Mouse (Mus musculus): ENCODE data around the gene Tmed10. TPM values are rescaled to one million over a fixed set of nuclear protein-coding genes. Genes with fewer than 3 reads are reported as not detected.
A peak's percentile ranks its signal among the peaks of the same experiment; 100 is the strongest.

Tmed10 gene
- polyA plus RNA-seq, 1 experiment from 2014 or later: 328 TPM

GRCm38 (mm10) chr12:85298127-85298834 is 76.4 kb downstream of the Tmed10 start:
- no peak overlapping the region for H3K9ac ChIP-seq (ENCODE audit: low read depth, low read length)
- 31% methylated on average over 11 of the region's 11 CpGs for WGBS
- no peak overlapping the region for H3K27ac ChIP-seq (ENCODE audit: low read depth, low read length)
- peaks cover 24% of the 10 kb centered on the region for H3K36me3 ChIP-seq (ENCODE audit: control insufficient read depth, insufficient read depth)
- no peak for TF ChIP-seq CTCF (IDR thresholded peaks at IDR 0.05; ENCODE audit: low read depth)
- H3K4me2 ChIP-seq (replicated peaks; ENCODE audit: low read depth): no peak overlapping the region
- H3K27me3 ChIP-seq (replicated peaks; ENCODE audit: control insufficient read depth, insufficient read depth, low read length): no peaks in the 10 kb centered on the region
- no peaks in the 10 kb centered on the region for H3K4me1 ChIP-seq (replicated peaks; ENCODE audit: control insufficient read depth, insufficient read depth, low read length)
- no peak overlapping the region for H3K4me3 ChIP-seq (ENCODE audit: low read depth, low read length)
- no peaks in the 10 kb centered on the region for H3K9me3 ChIP-seq (ENCODE audit: control insufficient read depth)
- peak; percentile 61; the same call in 1 of the 2 replicates for ATAC-seq

GRCm38 (mm10) chr12:85297345-85297997 is 77.2 kb downstream of the Tmed10 start:
- Histone ChIP-seq H3K36me3 (ENCODE audit: control insufficient read depth, insufficient read depth) (peaks cover 19% of the 10 kb centered on the region), H3K27me3 (replicated peaks; ENCODE audit: control insufficient read depth, insufficient read depth, low read length) (no peaks in the 10 kb centered on the region), H3K4me1 (replicated peaks; ENCODE audit: control insufficient read depth, insufficient read depth, low read length) (no peaks in the 10 kb centered on the region), H3K27ac (ENCODE audit: low read depth, low read length) (no peak overlapping the region), H3K4me3 (ENCODE audit: low read depth, low read length) (no peak overlapping the region), H3K9ac (ENCODE audit: low read depth, low read length) (no peak overlapping the region), H3K4me2 (replicated peaks; ENCODE audit: low read depth) (no peak overlapping the region), H3K9me3 (ENCODE audit: control insufficient read depth) (no peaks in the 10 kb centered on the region)
- ATAC-seq: no peak
- WGBS: 82% methylated on average over 10 of the region's 10 CpGs
- TF ChIP-seq CTCF (IDR thresholded peaks at IDR 0.05; ENCODE audit: low read depth): no peak

- no peak overlapping the region for H3K4me3 ChIP-seq (ENCODE audit: low read depth, low read length)
- no peaks in the 10 kb centered on the region for H3K27me3 ChIP-seq (replicated peaks; ENCODE audit: control insufficient read depth, insufficient read depth, low read length)
- H3K9me3 ChIP-seq (ENCODE audit: control insufficient read depth): no peaks in the 10 kb centered on the region
- H3K27ac ChIP-seq (ENCODE audit: low read depth, low read length): no peak overlapping the region
- H3K4me2 ChIP-seq (replicated peaks; ENCODE audit: low read depth): no peak overlapping the region
- 79% methylated on average over 5 of the region's 5 CpGs for WGBS
- H3K9ac ChIP-seq (ENCODE audit: low read depth, low read length): no peak overlapping the region
- H3K4me1 ChIP-seq (replicated peaks; ENCODE audit: control insufficient read depth, insufficient read depth, low read length): no peaks in the 10 kb centered on the region
- ATAC-seq: no peak
- peaks cover 15% of the 10 kb centered on the region for H3K36me3 ChIP-seq (ENCODE audit: control insufficient read depth, insufficient read depth)
- no peak for TF ChIP-seq CTCF (IDR thresholded peaks at IDR 0.05; ENCODE audit: low read depth)
Observed at GRCm38 (mm10) chr12:85296915-85297314, 77.7 kb downstream of the Tmed10 start.

GRCm38 (mm10) chr12:85295506-85295905 is 79.1 kb downstream of the Tmed10 start:
- Histone ChIP-seq H3K4me1 (replicated peaks; ENCODE audit: control insufficient read depth, insufficient read depth, low read length) (no peaks in the 10 kb centered on the region), H3K9ac (ENCODE audit: low read depth, low read length) (no peak overlapping the region), H3K27ac (ENCODE audit: low read depth, low read length) (no peak overlapping the region), H3K9me3 (ENCODE audit: control insufficient read depth) (no peaks in the 10 kb centered on the region), H3K4me2 (replicated peaks; ENCODE audit: low read depth) (no peak overlapping the region), H3K27me3 (replicated peaks; ENCODE audit: control insufficient read depth, insufficient read depth, low read length) (no peaks in the 10 kb centered on the region), H3K36me3 (ENCODE audit: control insufficient read depth, insufficient read depth) (peaks cover 1% of the 10 kb centered on the region; the same call in 1 of the 2 replicates), H3K4me3 (ENCODE audit: low read depth, low read length) (no peak overlapping the region)
- 98% methylated on average over 2 of the region's 2 CpGs for WGBS
- ATAC-seq: no peak
- TF ChIP-seq CTCF (IDR thresholded peaks at IDR 0.05; ENCODE audit: low read depth): no peak

GRCm38 (mm10) chr12:85292906-85293305 is 81.7 kb downstream of the Tmed10 start:
- Histone ChIP-seq H3K27ac (ENCODE audit: low read depth, low read length) (no peak overlapping the region), H3K36me3 (ENCODE audit: control insufficient read depth, insufficient read depth) (no peaks in the 10 kb centered on the region)
- ATAC-seq: no peak

GRCm38 (mm10) chr12:85292288-85292687 is 82.4 kb downstream of the Tmed10 start:
- Histone ChIP-seq H3K27me3 (replicated peaks; ENCODE audit: control insufficient read depth, insufficient read depth, low read length) (peaks cover 11% of the 10 kb centered on the region), H3K4me2 (replicated peaks; ENCODE audit: low read depth) (no peak overlapping the region), H3K9ac (ENCODE audit: low read depth, low read length) (no peak overlapping the region), H3K27ac (ENCODE audit: low read depth, low read length) (no peak overlapping the region), H3K36me3 (ENCODE audit: control insufficient read depth, insufficient read depth) (no peaks in the 10 kb centered on the region), H3K4me1 (replicated peaks; ENCODE audit: control insufficient read depth, insufficient read depth, low read length) (no peaks in the 10 kb centered on the region), H3K4me3 (ENCODE audit: low read depth, low read length) (no peak overlapping the region), H3K9me3 (ENCODE audit: control insufficient read depth) (no peaks in the 10 kb centered on the region)
- no peak for TF ChIP-seq CTCF (IDR thresholded peaks at IDR 0.05; ENCODE audit: low read depth)
- ATAC-seq: no peak
- 56% methylated on average over 6 of the region's 6 CpGs for WGBS

More at GRCm38 (mm10) chr12:85292906-85293305, 81.7 kb downstream of the Tmed10 start:
- no peaks in the 10 kb centered on the region for H3K9me3 ChIP-seq (ENCODE audit: control insufficient read depth)
- no peak overlapping the region for H3K4me3 ChIP-seq (ENCODE audit: low read depth, low read length)
- peaks cover 11% of the 10 kb centered on the region for H3K27me3 ChIP-seq (replicated peaks; ENCODE audit: control insufficient read depth, insufficient read depth, low read length)
- no peak overlapping the region for H3K9ac ChIP-seq (ENCODE audit: low read depth, low read length)
- H3K4me2 ChIP-seq (replicated peaks; ENCODE audit: low read depth): no peak overlapping the region
- H3K4me1 ChIP-seq (replicated peaks; ENCODE audit: control insufficient read depth, insufficient read depth, low read length): no peaks in the 10 kb centered on the region
- TF ChIP-seq CTCF (IDR thresholded peaks at IDR 0.05; ENCODE audit: low read depth): 0 out of 2 replicates have a peak, but pooled peaks have one; percentile 26

All from intestine, postnatal 0 days (tissue).